Mouse (Mus musculus): ENCODE measurements around the gene Klhdc4.

Klhdc4 gene

DNA sequence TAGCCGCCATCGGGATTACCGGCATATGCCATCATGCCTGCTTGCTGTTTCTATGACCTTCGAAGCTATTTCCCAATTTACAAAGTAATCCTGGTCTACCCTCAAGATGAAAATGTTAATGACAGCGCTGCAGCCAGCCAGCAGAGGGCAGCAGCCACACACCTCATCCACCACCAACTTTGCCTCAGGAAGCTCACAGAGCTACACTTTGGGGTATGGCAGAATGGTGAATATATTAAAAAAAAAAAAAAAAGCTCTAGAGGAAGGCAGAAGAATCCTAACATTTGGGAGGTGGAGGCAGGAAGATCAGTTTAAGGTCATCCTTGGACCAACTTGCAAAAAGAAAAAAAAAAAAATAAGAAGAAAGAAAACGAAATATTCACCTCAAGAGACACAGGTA, 20.6 kb upstream of the Klhdc4 start:
- peak; percentile 77 to 92 for DNase-seq (ENCODE audit: inconsistent age in 2 of 2, low spot score in 1 of 2)

DNA sequence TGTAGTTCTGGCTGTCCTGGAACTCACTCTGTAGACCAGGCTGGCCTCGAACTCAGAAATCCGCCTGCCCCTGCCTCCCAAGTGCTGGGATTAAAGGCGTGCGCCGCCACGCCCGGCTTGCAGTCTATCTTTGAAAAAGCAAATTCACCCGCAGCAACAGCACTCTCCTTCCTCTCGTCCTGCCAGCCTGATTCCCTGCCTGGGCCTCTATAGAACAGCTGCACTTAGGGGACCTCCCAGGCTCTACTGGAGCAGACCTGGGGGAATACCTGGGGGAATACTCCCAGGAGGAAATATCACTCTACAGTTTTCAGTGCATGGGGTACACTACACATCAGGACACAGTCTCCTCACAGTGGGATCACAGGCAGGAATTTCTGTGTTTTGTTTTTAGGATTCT, 19.9 kb upstream of the Klhdc4 start:
- DNase-seq (ENCODE audit: inconsistent age in 2 of 2, low spot score in 1 of 2), result peak in 1 of 2 experiments; percentile 15

DNA sequence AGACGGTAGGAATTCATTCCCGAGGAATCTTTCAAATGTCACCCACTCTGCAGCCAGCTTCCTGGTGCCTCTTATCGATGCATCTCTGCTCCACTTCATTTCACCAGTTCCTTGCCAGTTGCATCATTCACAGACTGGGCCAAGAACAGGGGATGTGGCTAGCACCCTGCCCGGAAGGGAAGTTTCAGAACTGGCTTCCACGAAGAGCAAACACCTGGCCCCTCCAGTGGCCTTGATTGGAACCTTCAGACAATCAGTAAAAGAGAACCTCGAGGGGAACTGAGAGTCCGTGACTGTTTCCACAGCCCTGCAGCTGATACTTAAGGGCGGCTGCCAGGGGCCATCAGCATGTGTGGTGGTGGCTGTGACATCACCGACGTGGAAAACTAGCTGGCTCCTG, 19.1 kb upstream of the Klhdc4 start:
- DNase-seq (ENCODE audit: inconsistent age in 2 of 2, low spot score in 1 of 2), result peak in 1 of 2 experiments; percentile 22

DNA sequence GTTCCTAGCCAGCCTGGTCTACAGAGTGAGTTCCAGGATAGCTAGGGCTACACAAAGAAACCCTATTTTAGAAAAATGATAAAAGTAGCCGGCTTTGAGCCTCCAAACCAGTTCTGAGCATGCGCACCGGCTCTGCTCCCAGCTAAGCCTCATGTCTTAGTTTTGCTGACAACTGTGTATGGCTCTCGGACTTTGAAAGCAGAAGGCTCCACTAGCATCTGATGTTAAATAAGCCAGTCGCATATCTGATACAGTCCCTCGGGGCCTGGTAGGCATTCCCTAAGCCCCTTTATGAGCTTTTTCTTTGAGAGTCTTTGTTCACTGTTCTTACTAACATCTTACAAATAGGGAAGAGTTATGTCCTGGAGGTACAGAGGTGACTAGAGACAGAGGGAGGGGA, 18.6 kb upstream of the Klhdc4 start:
- DNase-seq (ENCODE audit: inconsistent age in 2 of 2, low spot score in 1 of 2), result no peak

DNA sequence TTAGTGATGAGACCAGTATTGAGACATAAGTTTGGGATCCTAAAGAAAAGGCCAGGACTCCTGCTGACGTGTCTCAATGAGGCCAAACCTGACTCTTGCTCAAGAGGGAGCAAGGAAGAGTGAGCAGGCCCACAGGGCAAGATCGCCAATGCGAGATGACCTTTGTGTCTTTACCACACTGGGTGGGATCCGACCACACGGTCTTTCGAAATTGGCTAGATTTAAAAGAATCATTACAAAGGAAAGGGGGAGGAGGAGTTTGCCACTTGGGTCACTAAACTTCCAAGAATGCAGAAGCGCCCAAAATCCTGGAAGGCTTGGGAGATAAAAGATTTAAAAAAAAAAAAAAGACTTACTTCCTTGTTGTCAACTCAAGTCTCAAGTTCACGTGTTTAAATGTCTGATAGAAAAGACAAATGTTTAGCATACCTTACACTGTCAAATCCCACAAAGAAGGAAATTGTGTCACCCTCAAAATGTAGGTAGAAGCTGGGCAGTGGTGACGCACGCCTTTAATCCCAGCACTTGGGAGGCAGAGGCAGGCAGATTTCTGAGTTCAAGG, 18.0 kb upstream of the Klhdc4 start:
- DNase-seq (ENCODE audit: inconsistent age in 2 of 2, low spot score in 1 of 2), result peak in 1 of 2 experiments; percentile 15

DNA sequence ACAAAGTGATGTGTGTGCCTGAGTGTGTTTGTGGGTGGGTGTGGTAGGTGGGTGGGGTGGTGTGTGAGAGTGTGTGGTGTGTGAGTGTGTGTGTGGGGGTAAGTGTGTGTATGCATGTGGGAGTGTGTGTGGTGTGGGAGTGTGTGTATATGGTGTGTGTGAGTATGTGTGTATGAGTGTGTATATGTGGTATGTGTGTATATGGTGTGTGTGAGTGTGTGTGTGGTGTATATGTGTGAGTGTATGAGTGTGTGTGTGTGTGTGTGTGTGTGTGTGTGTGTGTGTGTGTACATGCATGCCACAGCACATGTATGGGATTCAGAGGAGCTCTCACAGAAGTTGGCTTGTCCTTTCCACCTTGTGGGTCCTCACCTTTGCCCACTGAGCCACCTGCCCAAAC, 17.4 kb upstream of the Klhdc4 start:
- DNase-seq (ENCODE audit: inconsistent age in 2 of 2, low spot score in 1 of 2), result no peak

DNA sequence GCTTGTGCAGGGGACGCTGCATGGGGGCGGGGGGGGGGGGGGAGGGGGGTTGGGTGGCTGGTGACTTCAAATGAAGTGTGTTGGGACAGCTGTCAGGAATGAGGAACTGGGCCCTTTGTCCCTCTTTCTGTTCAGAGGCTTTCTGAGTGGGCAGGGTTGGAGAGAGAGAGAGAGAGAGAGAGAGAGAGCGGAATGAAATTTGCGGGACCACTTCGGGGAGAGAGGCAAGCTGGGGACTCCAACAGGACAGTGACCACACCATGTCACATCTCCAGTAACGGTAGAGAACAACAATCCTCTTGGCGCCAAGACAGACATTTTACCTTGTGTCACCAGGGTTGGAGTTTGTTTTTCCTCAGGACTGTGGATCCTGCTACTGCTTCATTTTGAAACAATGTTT, 15.4 kb upstream of the Klhdc4 start:
- DNase-seq (ENCODE audit: inconsistent age in 2 of 2, low spot score in 1 of 2), result peak in 1 of 2 experiments; percentile 10

DNA sequence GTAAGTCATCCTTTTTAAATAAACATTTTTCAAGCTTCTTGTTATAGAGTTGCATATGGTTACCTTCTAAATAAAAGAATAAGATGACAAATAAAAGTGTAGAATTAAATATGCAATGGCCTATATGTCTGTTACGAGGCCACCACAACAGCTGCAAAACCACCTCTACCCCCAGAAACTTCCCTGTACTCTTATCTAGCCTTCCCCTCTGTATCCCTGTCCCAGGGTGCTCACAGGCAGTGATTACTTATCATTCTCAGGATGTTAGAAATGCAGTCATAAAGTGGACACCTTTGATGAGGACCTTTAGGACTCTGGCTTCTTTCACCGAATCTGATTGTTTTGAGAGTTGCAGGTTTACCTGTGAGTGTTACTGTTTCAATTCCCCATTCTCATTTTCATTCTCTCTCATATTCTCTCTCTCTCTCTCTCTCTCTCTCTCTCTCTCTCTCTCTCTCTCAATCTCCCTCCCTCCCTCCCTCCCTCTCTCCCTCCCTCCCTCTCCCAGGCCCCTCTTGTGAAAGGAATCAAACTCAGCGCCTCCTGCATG, 13.9 kb upstream of the Klhdc4 start:
- peak in 1 of 2 experiments; percentile 10 for DNase-seq (ENCODE audit: inconsistent age in 2 of 2, low spot score in 1 of 2)

DNA sequence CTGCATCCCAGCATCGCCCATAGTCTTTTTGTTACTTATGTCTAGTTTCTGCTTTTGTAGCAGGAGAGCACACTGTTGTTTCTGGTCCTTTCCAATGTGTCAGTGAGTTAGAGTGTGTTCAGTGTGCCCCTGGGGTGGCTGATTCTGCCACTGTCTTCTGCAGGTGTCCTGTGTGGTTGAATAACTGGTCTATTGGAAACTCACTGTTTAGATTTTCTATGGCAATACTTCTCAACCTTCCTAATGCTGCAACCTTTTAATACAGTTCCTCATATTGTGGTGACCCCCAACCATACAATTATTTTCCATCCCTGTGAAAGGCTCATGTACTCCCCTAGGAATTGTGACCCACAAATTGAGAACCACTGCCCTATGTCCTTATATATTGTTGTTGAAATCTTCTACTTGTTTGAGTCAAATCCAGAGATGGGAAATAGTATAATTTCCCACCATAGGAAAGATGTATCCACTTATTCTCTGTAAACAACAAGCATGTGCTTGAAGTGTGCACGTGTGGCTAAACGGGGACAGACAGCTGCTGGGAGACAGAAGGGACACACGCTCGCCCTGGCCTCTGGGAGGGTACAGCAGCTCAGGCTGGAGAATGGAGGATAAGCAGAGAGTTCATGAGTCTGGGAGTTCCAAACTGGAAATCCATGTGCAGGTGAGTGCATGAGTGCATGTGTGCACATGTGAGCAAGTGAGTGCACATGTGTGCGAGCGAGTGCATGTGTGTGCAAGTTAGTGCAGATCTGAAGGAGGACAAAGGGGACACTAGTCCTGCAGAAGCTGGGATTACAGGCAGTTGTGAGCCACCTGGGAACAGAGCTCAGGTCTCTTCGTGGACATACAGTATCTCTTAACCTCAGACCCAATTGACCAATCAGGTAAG, 12.9 kb upstream of the Klhdc4 start:
- DNase-seq (ENCODE audit: inconsistent age in 2 of 2, low spot score in 1 of 2), result peak in 1 of 2 experiments; percentile 14

DNA sequence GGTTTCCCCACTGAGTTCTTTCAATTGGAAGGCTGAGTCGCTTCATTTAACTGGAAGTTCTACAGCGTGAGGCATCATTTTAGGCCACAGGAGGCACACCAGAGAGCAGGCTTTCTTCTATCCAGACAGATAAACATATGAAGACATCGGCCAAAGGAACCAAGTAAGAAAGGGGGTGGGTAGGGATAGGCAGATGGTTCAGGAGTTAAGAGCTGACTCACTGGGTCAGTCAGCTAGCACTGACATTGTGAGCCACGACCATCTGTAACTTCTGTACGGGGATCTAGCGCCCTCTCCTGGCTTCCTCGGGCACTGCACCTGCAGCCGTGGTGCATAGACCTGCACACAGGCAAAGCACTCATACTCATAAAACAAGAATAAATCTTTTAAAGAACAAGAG, 11.9 kb upstream of the Klhdc4 start:
- DNase-seq (ENCODE audit: inconsistent age in 2 of 2, low spot score in 1 of 2), result peak; percentile 70 to 86

DNA sequence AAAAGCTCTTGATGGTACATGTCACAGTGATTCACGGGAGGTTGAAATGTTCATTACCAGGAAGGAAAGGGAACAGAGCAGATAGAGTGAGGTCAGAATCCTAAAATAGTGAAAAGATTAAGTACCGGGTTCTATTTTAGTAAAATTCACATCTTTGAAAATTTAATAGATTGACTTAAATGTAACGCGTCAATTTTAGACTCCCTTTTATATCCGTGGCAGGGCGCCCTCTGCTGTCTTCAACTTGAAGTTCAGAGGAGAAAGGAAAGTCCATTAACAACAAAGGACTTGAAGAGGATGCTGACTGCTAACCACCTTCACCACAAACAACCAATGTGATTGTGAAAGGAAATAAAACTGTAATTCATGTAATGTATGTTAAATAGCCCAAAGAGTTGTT, 3.1 kb upstream of the Klhdc4 start:
- DNase-seq (ENCODE audit: inconsistent age in 2 of 2, low spot score in 1 of 2), result peak; percentile 64 to 91

DNA sequence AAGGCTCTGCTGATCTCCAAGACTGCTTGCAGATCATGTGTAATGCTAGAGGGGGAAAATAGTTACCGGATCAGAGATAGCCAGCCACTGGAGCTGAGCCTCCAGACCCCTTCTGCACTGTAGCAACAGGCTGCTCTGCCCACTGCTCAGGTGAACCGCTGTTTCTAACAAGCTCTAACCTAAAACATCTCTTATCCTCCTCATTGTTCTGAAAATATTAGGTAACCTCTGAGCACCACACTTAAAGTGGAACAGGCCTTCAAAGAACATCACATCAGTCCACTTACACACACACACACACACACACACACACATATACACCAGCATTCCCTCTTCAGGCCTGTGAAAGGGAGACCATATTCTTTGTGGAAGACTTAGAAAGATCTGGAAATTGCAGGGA, 2.7 kb upstream of the Klhdc4 start:
- DNase-seq (ENCODE audit: inconsistent age in 2 of 2, low spot score in 1 of 2), result peak in 1 of 2 experiments; percentile 27

DNA sequence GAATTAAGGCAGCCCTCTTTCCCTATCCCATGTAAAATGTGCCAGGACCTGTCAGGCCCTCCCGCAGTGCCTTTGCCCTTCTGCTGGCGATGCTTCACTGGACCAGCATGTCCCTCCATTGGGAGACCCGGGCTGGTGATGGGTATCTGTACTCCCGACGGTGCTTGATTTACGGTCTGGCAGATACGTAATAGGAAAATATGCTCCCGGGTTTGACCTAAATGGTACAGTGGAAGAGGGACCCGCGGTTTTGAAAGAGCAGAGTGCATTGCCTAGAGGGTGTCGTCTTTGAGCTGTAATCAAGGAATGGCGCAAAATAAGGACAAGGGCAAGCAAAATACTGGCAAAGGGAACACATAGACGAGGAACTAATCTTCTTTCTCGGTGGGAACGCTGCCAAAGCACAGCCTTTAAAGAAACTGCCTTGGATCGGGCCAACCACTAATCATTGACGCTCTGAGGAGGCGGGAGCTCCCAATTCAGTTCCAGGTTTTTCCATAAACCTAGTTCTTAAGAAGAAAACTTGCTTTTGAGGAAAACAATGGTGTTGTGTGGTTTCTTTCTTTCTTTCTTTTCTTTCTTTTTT, 501 bp upstream of the Klhdc4 start:
- DNase-seq (ENCODE audit: inconsistent age in 2 of 2, low spot score in 1 of 2), result no peak

DNA sequence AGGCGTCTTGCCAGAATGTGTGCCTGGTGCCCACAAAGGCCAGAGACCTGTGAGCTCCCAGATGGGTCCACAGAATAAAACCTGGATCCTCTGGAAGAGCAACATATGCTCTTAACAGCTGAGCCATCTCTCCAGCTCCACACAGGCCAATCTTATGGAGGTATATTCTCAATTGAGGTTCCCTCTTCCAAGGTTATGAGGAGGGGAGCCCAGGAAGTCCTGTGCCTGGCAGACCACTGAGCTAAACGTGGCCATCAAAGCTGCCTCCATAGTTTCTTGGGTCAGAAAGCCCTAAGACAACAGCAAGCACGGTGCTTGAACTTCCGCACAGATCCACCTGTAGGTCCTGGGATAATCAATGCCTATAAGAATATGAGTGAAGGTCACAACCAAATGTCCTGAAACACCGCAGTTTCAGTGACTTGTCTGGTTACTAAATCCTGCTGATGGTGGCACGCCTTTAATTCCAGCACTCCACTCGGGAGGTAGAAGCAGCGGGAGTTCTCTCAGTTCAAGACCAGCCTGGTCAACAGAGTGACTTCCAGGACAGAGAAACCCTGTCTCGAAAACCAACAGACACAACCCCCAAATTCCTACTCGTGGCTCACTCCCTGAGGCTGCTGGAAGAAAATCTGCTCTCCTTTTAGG, 869 bp downstream of the Klhdc4 start:
- no peak for DNase-seq (ENCODE audit: inconsistent age in 2 of 2, low spot score in 1 of 2)

DNA sequence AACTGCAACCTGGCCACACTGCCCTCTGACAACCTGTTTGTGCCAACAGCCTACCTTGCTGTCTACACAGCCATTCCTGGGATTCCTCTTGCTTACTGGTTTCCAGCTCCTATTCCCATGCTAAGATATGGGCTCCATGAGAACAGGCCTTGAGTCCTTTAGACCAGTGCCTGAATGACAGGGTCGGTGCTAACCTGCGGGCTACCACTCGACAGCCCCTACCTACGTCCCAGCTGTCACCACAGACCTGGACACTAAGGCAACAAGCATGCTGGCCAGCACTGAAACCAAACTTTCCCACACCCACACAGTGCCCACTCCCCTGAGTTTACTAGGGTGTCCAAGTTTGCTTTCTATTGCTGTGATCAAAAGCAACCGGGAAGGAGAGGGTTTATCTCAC, 1.6 kb downstream of the Klhdc4 start:
- no peak for DNase-seq (ENCODE audit: inconsistent age in 2 of 2, low spot score in 1 of 2)

DNA sequence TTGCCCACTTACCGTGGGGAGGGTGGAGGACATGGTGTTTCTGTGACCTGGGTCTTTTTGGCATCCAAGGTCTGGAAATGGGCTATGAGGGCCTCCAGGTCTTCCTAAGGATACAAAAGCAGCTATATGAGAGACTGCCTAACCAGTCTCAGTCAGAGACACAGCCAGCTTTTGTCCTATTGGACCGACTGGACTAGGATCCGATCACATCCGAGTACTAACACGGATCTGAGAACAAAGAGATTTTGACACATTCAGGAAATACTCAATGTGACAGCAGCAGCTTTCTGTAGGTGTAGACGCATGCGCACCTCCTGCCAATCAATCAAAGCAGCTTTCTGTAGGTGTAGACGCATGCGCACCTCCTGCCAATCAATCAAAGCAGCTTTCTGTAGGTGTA, 7.6 kb downstream of the Klhdc4 start:
- DNase-seq (ENCODE audit: inconsistent age in 2 of 2, low spot score in 1 of 2), result no peak

DNA sequence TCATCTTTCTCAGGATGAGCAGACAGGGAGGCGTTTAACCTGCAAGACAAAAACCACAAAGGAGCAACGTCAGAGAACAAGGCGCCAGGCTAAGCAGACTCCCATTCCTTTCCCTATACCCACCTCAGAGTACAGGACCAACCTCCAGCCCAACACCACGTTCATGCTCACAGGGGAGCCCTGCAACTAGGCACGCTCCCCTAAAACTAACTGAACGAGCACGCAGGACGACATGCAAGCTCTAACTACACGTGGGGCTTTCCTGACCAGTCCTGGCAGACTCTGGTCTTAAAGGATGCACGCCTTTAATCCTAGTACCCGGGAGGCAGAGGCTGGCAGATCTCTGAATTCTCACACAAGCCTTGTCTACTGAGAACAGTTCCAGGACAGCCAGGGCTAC, 8.0 kb downstream of the Klhdc4 start:
- no peak for DNase-seq (ENCODE audit: inconsistent age in 2 of 2, low spot score in 1 of 2)

DNA sequence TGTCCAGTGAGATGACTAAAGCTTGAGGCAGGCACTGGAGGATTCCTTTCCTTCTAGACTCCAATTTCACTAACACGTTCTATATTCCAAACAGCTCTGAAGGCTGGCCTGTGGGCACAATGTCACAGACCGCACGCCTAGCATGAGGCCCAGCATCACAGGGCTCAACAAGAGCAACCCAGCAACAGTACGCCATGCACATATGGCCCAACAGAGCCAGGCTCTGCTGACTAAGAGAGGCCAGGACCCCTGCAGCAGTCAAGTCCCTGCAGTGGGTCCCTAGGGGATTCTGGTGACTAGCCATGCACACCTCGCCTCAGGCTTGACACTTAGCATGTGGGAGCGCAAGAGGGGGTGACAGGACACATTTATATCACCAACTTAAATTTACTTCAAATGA, 8.5 kb downstream of the Klhdc4 start:
- no peak for DNase-seq (ENCODE audit: inconsistent age in 2 of 2, low spot score in 1 of 2)

DNA sequence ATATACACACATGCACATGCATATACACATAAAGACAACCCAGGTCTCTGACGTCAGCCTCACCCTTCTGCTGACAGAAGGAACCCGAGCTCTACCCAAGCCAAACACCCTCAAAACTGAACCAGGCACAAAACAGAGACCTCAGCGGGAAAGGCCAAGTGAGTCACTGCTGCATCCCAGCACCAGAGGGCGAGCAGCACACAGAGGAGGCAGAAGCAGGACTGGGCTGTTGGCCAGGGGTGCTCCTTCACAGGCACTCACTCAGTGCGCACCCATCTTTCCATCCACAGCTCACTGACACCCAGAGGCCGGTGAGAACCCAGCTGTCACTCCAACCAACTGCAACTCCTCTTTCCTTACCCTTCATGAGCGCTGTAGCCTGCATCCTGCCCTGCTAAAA, 11.1 kb downstream of the Klhdc4 start:
- DNase-seq (ENCODE audit: inconsistent age in 2 of 2, low spot score in 1 of 2), result no peak

DNA sequence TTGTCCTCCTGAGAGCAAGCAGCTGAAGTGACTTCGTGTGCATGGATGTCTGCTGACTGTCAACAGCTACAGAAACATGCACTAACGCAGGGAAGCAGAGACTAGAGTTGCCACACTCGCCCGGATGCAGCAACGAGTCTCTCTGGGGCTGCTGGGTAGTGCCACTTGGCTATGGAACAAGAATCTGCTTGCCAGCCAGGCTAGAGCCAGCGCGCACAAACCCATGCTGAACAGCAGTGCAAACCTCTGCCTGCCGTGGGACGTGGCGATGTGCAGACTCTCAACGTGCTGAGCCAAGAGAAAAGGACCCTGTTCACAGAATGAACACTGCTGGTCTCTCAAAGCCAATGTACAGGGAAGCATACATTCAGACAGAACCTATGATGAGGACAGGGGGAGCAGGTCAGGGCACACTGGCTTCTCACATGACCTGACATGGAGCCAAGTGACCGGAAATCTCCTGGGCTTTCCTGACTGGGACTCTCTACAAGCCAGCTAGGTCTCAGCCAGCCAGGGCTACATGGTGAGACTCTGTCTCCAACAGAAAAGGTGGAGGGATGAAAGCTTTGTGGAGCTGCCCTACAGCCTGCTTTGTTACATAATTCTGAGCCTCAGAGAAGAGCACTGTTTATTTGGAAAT, 17.3 kb downstream of the Klhdc4 start:
- peak in 1 of 2 experiments; percentile 49 for DNase-seq (ENCODE audit: inconsistent age in 2 of 2, low spot score in 1 of 2)

DNA sequence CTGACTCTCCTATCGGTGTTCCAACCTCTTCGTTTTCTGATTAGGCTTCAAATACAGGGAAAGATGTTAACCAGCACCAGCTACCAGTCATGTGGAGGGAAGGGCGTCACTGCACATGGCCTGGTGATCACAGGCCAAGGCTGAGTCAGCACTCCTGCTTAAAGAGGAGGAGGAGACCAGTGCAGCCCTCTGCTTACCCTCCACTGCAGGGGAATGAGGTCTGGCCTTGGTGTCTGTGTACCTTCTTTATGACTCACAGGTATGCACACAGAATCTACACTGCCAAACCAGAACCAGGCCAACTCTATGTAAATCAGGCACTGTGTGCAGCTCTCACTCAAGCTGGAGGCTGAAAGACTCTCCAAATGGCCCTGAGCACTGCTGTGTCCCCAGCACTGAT, 17.9 kb downstream of the Klhdc4 start:
- no peak for DNase-seq (ENCODE audit: inconsistent age in 2 of 2, low spot score in 1 of 2)
